Mouse (Mus musculus): ENCODE measurements around the gene Psmb9. TPM values are rescaled to one million over a fixed set of nuclear protein-coding genes. Genes with fewer than 3 reads are reported as not detected.
A peak's percentile ranks its signal among the peaks of the same experiment; 100 is the strongest.

Gene Psmb9
- polyA plus RNA-seq, 2 experiments, result 5.8 to 6.0 TPM

GRCm38 (mm10) chr17:34185526-34185925 lies 2.0 kb downstream of the Psmb9 start:
- Histone ChIP-seq H3K27ac (no peak overlapping the region), H3K9ac (replicated peaks) (no peak overlapping the region), H3K9me3 (ENCODE audit: control insufficient read depth, low read length) (no peaks in the 10 kb centered on the region), H3K4me1 (replicated peaks; ENCODE audit: control insufficient read depth in 2 of 2, insufficient read depth in 2 of 2, low read length in 1 of 2) (no peaks in the 10 kb centered on the region), H3K27me3 (ENCODE audit: control insufficient read depth, insufficient read depth, low read length) (peaks cover 5% of the 10 kb centered on the region; the same call in 1 of the 2 replicates), H3K36me3 (replicated peaks; ENCODE audit: control insufficient read depth, insufficient read depth, low read depth) (no peaks in the 10 kb centered on the region), H3K4me3 (ENCODE audit: insufficient read depth in 1 of 2, low read depth in 2 of 2, low read length in 2 of 2) (no peak overlapping the region), H3K4me2 (ENCODE audit: low read depth) (no peak overlapping the region)
- 77% methylated on average over 9 of the region's 9 CpGs for whole genome bisulfite sequencing (ENCODE audit: insufficient replicate concordance)
- no peak for DNase-seq (ENCODE audit: low read depth in 3 of 3, low spot score in 3 of 3)
- no peak for TF ChIP-seq CTCF (IDR thresholded peaks at IDR 0.05; ENCODE audit: low read depth)
- no peak for TF ChIP-seq EP300 (IDR thresholded peaks at IDR 0.05; ENCODE audit: low read depth)
- ATAC-seq (ENCODE audit: insufficient read depth), result no peak

GRCm38 (mm10) chr17:34183564-34184219 lies 3.9 kb downstream of the Psmb9 start:
- no peak overlapping the region for H3K9ac ChIP-seq (replicated peaks)
- DNase-seq (ENCODE audit: low read depth in 3 of 3, low spot score in 3 of 3), result no peak
- H3K9me3 ChIP-seq (ENCODE audit: control insufficient read depth, low read length), result no peaks in the 10 kb centered on the region
- no peak overlapping the region for H3K4me2 ChIP-seq (ENCODE audit: low read depth)
- H3K4me1 ChIP-seq (replicated peaks; ENCODE audit: control insufficient read depth in 2 of 2, insufficient read depth in 2 of 2, low read length in 1 of 2), result peaks cover 0 to 4% of the 10 kb centered on the region in 2 experiments; a peak in 1 of 4 replicates
- H3K4me3 ChIP-seq (ENCODE audit: insufficient read depth in 1 of 2, low read depth in 2 of 2, low read length in 2 of 2), result no peak overlapping the region
- no peaks in the 10 kb centered on the region for H3K36me3 ChIP-seq (replicated peaks; ENCODE audit: control insufficient read depth, insufficient read depth, low read depth)
- no peak overlapping the region for H3K27ac ChIP-seq
- WGBS (ENCODE audit: insufficient replicate concordance), result 56% methylated on average over 15 of the region's 15 CpGs
- ATAC-seq (ENCODE audit: insufficient read depth), result no peak
- H3K27me3 ChIP-seq (ENCODE audit: control insufficient read depth, insufficient read depth, low read length), result peaks cover 5% of the 10 kb centered on the region; the same call in 1 of the 2 replicates
- no peak for TF ChIP-seq CTCF (IDR thresholded peaks at IDR 0.05; ENCODE audit: low read depth)
- TF ChIP-seq EP300 (IDR thresholded peaks at IDR 0.05; ENCODE audit: low read depth), result no peak

GRCm38 (mm10) chr17:34179913-34180859 lies 7.4 kb downstream of the Psmb9 start:
- DNase-seq (ENCODE audit: low read depth in 3 of 3, low spot score in 3 of 3), result no peak
- no peak for ATAC-seq (ENCODE audit: insufficient read depth)
- no peak overlapping the region for H3K4me2 ChIP-seq (ENCODE audit: low read depth)

GRCm38 (mm10) chr17:34179019-34179418 lies 8.5 kb downstream of the Psmb9 start:
- ATAC-seq (ENCODE audit: insufficient read depth) (no peak), DNase-seq (ENCODE audit: low read depth in 3 of 3, low spot score in 3 of 3) (no peak)
- TF ChIP-seq CTCF (IDR thresholded peaks at IDR 0.05; ENCODE audit: low read depth) (no peak), EP300 (IDR thresholded peaks at IDR 0.05; ENCODE audit: low read depth) (no peak)
- Histone ChIP-seq H3K27ac (no peak overlapping the region), H3K36me3 (replicated peaks; ENCODE audit: control insufficient read depth, insufficient read depth, low read depth) (no peaks in the 10 kb centered on the region), H3K4me2 (ENCODE audit: low read depth) (no peak overlapping the region), H3K4me1 (replicated peaks; ENCODE audit: control insufficient read depth in 2 of 2, insufficient read depth in 2 of 2, low read length in 1 of 2) (peaks cover 0 to 4% of the 10 kb centered on the region in 2 experiments; a peak in 1 of 4 replicates), H3K4me3 (ENCODE audit: insufficient read depth in 1 of 2, low read depth in 2 of 2, low read length in 2 of 2) (no peak overlapping the region), H3K27me3 (ENCODE audit: control insufficient read depth, insufficient read depth, low read length) (no peaks in the 10 kb centered on the region), H3K9me3 (ENCODE audit: control insufficient read depth, low read length) (no peaks in the 10 kb centered on the region; the same call in 1 of the 2 replicates), H3K9ac (replicated peaks) (no peak overlapping the region)
- 43% methylated on average over 6 of the region's 6 CpGs for WGBS (ENCODE audit: insufficient replicate concordance)

More at GRCm38 (mm10) chr17:34179913-34180859, 7.4 kb downstream of the Psmb9 start:
- Histone ChIP-seq H3K4me3 (ENCODE audit: insufficient read depth in 1 of 2, low read depth in 2 of 2, low read length in 2 of 2) (no peak overlapping the region), H3K36me3 (replicated peaks; ENCODE audit: control insufficient read depth, insufficient read depth, low read depth) (no peaks in the 10 kb centered on the region), H3K27me3 (ENCODE audit: control insufficient read depth, insufficient read depth, low read length) (no peaks in the 10 kb centered on the region), H3K27ac (no peak overlapping the region), H3K9ac (replicated peaks) (no peak overlapping the region), H3K9me3 (ENCODE audit: control insufficient read depth, low read length) (no peaks in the 10 kb centered on the region; the same call in 1 of the 2 replicates), H3K4me1 (replicated peaks; ENCODE audit: control insufficient read depth in 2 of 2, insufficient read depth in 2 of 2, low read length in 1 of 2) (peaks cover 0 to 4% of the 10 kb centered on the region in 2 experiments; a peak in 1 of 4 replicates)
- 43% methylated on average over 13 of the region's 13 CpGs for WGBS (ENCODE audit: insufficient replicate concordance)
- no peak for TF ChIP-seq CTCF (IDR thresholded peaks at IDR 0.05; ENCODE audit: low read depth)
- TF ChIP-seq EP300 (IDR thresholded peaks at IDR 0.05; ENCODE audit: low read depth), result no peak

GRCm38 (mm10) chr17:34177179-34177578 lies 10.4 kb downstream of the Psmb9 start:
- Histone ChIP-seq H3K9me3 (ENCODE audit: control insufficient read depth, low read length) (no peaks in the 10 kb centered on the region; the same call in 1 of the 2 replicates), H3K9ac (replicated peaks) (no peak overlapping the region), H3K4me3 (ENCODE audit: insufficient read depth in 1 of 2, low read depth in 2 of 2, low read length in 2 of 2) (no peak overlapping the region), H3K27ac (no peak overlapping the region), H3K36me3 (replicated peaks; ENCODE audit: control insufficient read depth, insufficient read depth, low read depth) (no peaks in the 10 kb centered on the region), H3K4me2 (ENCODE audit: low read depth) (no peak overlapping the region), H3K4me1 (replicated peaks; ENCODE audit: control insufficient read depth in 2 of 2, insufficient read depth in 2 of 2, low read length in 1 of 2) (peaks cover 0 to 4% of the 10 kb centered on the region in 2 experiments; a peak in 1 of 4 replicates), H3K27me3 (ENCODE audit: control insufficient read depth, insufficient read depth, low read length) (no peaks in the 10 kb centered on the region)
- TF ChIP-seq CTCF (IDR thresholded peaks at IDR 0.05; ENCODE audit: low read depth), result peak; percentile 53; the same call in 1 of the 2 replicates
- TF ChIP-seq EP300 (IDR thresholded peaks at IDR 0.05; ENCODE audit: low read depth), result no peak
- DNase-seq (ENCODE audit: low read depth in 3 of 3, low spot score in 3 of 3), result no peak
- WGBS (ENCODE audit: insufficient replicate concordance), result 53% methylated on average over 4 of the region's 4 CpGs
- no peak for ATAC-seq (ENCODE audit: insufficient read depth)
